Mouse (Mus musculus): Measurements from ENCODE around the gene Ddc.

DNA sequence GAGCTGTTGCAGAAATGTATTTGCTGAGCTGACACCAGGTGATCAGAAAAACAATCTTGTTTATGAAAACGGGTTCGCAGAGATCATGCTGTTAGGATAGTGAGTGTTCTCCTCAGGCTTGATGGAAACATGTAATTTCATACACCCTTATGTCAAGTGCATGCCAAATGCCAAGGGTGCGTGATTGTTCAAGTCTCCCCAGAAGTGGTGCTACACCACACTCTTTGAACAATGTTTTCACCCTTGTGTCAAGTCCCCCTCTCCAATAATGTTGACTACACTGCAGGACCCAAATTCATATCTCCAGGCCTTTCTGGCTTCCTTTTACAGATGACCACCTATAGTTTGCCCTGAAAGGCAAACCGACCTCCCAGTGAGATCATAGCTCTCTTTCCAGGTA is 49.5 kb downstream of the Ddc start:
- no peak for TF ChIP-seq CTCF (IDR thresholded peaks at IDR 0.05; ENCODE audit: borderline replicate concordance, control insufficient read depth, extremely low read depth, insufficient read depth, low read length, poor library complexity)
- no peak for TF ChIP-seq POLR2A (IDR thresholded peaks at IDR 0.05; ENCODE audit: control insufficient read depth, extremely low read depth, insufficient read depth, low read length, poor library complexity)
